ENCODE assay signal across 7 mouse cellular contexts in the genomic region with DNA sequence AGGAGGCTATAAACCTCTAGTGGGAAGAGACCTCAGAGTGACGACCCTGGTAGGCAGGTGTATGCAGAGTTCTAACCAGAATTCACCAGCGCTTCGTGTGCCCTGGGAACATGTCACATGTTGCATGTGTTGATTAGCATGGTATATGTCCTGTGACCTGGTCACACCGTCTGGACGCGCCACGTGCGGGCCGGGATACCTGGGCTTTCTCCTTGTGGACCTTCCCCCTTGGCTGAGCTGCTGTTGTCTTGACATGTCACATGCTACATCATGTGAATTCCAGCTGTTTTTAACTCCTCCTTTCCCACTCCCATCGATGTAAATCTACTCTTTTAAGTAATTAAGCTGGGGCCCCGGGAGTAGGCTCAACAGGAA. TPM values are rescaled to one million over a fixed set of nuclear protein-coding genes. Genes with fewer than 3 reads are reported as not detected.
DNase-seq lines count a peak whose midpoint lies in the region; ATAC-seq and TF ChIP-seq lines count a peak whose summit lies in the region.

No protein-coding gene starts in this region.

- no peak for DNase-seq in testis, postnatal 10 days (ENCODE audit: low spot score)
- DNase-seq in liver, embryonic 13.5 days = no peak
- DNase-seq in left cerebral cortex, postnatal 36 days (ENCODE audit: low spot score in 2 of 2) = no peak
- DNase-seq in MN1 (ENCODE audit: low spot score) = no peak
- no peak for DNase-seq in urinary bladder, postnatal 10 days (ENCODE audit: low spot score)

- no peak for TF ChIP-seq CTCF in testis, adult 2 months (IDR thresholded peaks at IDR 0.05; ENCODE audit: control insufficient read depth, insufficient read depth, insufficient replicate concordance, low read depth, low read length)

- intact Hi-C loops in left cerebral cortex, postnatal 36 days (cut with DNase I) = no loop called here

- H3K4me1 ChIP-seq in testis, adult 2 months (ENCODE audit: control insufficient read depth, insufficient read depth, low read length) = peaks cover 15% of the 10 kb centered on the region
- peaks cover 14% of the 10 kb centered on the region for H3K4me1 ChIP-seq in hindbrain, embryonic 12.5 days
- peaks cover 53% of the 10 kb centered on the region for H3K4me1 ChIP-seq in liver, embryonic 13.5 days (replicated peaks)

- TF ChIP-seq POLR2A in testis, adult 2 months (IDR thresholded peaks at IDR 0.05; ENCODE audit: control insufficient read depth, low read depth, low read length) = no peak

- 21% methylated on average over 11 of the region's 11 CpGs for WGBS in hindbrain, embryonic 12.5 days
- WGBS in liver, embryonic 13.5 days (ENCODE audit: insufficient replicate concordance) = 23% methylated on average over 11 of the region's 11 CpGs

- peak overlapping the region; percentile 39 for H3K4me3 ChIP-seq in testis, adult 2 months (ENCODE audit: control insufficient read depth, low read depth, low read length)
- peak overlapping the region; percentile 46 for H3K4me3 ChIP-seq in hindbrain, embryonic 12.5 days
- peak overlapping the region; percentile 65 for H3K4me3 ChIP-seq in liver, embryonic 13.5 days (replicated peaks)

- H3K36me3 ChIP-seq in testis, adult 2 months (ENCODE audit: control insufficient read depth, insufficient read depth, low read length) = no peaks in the 10 kb centered on the region
- H3K36me3 ChIP-seq in hindbrain, embryonic 12.5 days = no peaks in the 10 kb centered on the region
- peaks cover 16% of the 10 kb centered on the region for H3K36me3 ChIP-seq in liver, embryonic 13.5 days

- H3K4me2 ChIP-seq in hindbrain, embryonic 12.5 days (replicated peaks) = peak overlapping the region; percentile 94
- H3K4me2 ChIP-seq in liver, embryonic 13.5 days = peak overlapping the region; percentile 89

- peak overlapping the region; percentile 67; the same call in 1 of the 2 replicates for H3K9ac ChIP-seq in hindbrain, embryonic 12.5 days
- peak overlapping the region; percentile 79 for H3K9ac ChIP-seq in liver, embryonic 13.5 days

- ATAC-seq in hindbrain, embryonic 12.5 days (ENCODE audit: low FRiP score) = no peak; the same call in 1 of the 2 replicates
- ATAC-seq in liver, embryonic 13.5 days (ENCODE audit: low read depth) = no peak

- H3K9me3 ChIP-seq in hindbrain, embryonic 12.5 days (replicated peaks) = no peaks in the 10 kb centered on the region
- H3K9me3 ChIP-seq in liver, embryonic 13.5 days (replicated peaks) = no peaks in the 10 kb centered on the region

- no peak overlapping the region for H3K27ac ChIP-seq in testis, adult 2 months (ENCODE audit: control insufficient read depth, insufficient read depth, low read depth, low read length)
- no peak overlapping the region for H3K27ac ChIP-seq in hindbrain, embryonic 12.5 days
- H3K27ac ChIP-seq in liver, embryonic 13.5 days = no peak overlapping the region

- H3K27me3 ChIP-seq in testis, adult 2 months (ENCODE audit: control insufficient read depth, insufficient read depth, low read length) = no peaks in the 10 kb centered on the region; the same call in 1 of the 2 replicates
- peaks cover 35% of the 10 kb centered on the region for H3K27me3 ChIP-seq in hindbrain, embryonic 12.5 days
- peaks cover 52% of the 10 kb centered on the region for H3K27me3 ChIP-seq in liver, embryonic 13.5 days

RNA-seq across cellular contexts. Expression of a gene that starts 0.6 kb away (rescaled TPM):
- polyA plus RNA-seq in testis, adult 2 months (2012; rRNA removed) = 5.2 and 6.7 TPM in 2 replicates
- 0.77 and 0.97 TPM in 2 replicates for polyA plus RNA-seq in hindbrain, embryonic 12.5 days (2016; fragmentation: Nextera tagmentation; extraction: Ambion mirVana)
- 13.8 and 14.7 TPM in 2 replicates for polyA plus RNA-seq in liver, embryonic 13.5 days (2015; fragmentation: Nextera tagmentation; extraction: Ambion mirVana)
- not detected for total RNA-seq in left cerebral cortex, postnatal 36 days (2021)

RNA-seq across cellular contexts. Expression of a gene that starts 25.7 kb away (rescaled TPM):
- polyA plus RNA-seq in testis, adult 2 months (2012; rRNA removed) = 14.0 and 15.9 TPM in 2 replicates
- 29.0 and 33.6 TPM in 2 replicates for polyA plus RNA-seq in hindbrain, embryonic 12.5 days (2016; fragmentation: Nextera tagmentation; extraction: Ambion mirVana)
- 11.6 and 15.2 TPM in 2 replicates for polyA plus RNA-seq in liver, embryonic 13.5 days (2015; fragmentation: Nextera tagmentation; extraction: Ambion mirVana)
- 10 to 100 TPM; 84.6 to 88.9 TPM for total RNA-seq in left cerebral cortex, postnatal 36 days (2021)

RNA-seq across cellular contexts. Expression of a gene that starts 37.0 kb away (rescaled TPM):
- polyA plus RNA-seq in testis, adult 2 months (2012; rRNA removed) = 17.7 and 18.8 TPM in 2 replicates
- 101 and 113 TPM in 2 replicates for polyA plus RNA-seq in hindbrain, embryonic 12.5 days (2016; fragmentation: Nextera tagmentation; extraction: Ambion mirVana)
- polyA plus RNA-seq in liver, embryonic 13.5 days (2015; fragmentation: Nextera tagmentation; extraction: Ambion mirVana) = 38.9 and 39.9 TPM in 2 replicates
- total RNA-seq in left cerebral cortex, postnatal 36 days (2021) = 10 to 100 TPM; 78.0 to 80.2 TPM

RNA-seq across cellular contexts. Expression of a gene that starts 50.6 kb away (rescaled TPM):
- polyA plus RNA-seq in testis, adult 2 months (2012; rRNA removed) = 174 and 180 TPM in 2 replicates
- not detected in 2 replicates for polyA plus RNA-seq in hindbrain, embryonic 12.5 days (2016; fragmentation: Nextera tagmentation; extraction: Ambion mirVana)
- polyA plus RNA-seq in liver, embryonic 13.5 days (2015; fragmentation: Nextera tagmentation; extraction: Ambion mirVana) = 1.2 and 1.4 TPM in 2 replicates
- total RNA-seq in left cerebral cortex, postnatal 36 days (2021) = not detected
